Comparison of ENCODE assay signal across 9 mouse cellular contexts in the genomic region with DNA sequence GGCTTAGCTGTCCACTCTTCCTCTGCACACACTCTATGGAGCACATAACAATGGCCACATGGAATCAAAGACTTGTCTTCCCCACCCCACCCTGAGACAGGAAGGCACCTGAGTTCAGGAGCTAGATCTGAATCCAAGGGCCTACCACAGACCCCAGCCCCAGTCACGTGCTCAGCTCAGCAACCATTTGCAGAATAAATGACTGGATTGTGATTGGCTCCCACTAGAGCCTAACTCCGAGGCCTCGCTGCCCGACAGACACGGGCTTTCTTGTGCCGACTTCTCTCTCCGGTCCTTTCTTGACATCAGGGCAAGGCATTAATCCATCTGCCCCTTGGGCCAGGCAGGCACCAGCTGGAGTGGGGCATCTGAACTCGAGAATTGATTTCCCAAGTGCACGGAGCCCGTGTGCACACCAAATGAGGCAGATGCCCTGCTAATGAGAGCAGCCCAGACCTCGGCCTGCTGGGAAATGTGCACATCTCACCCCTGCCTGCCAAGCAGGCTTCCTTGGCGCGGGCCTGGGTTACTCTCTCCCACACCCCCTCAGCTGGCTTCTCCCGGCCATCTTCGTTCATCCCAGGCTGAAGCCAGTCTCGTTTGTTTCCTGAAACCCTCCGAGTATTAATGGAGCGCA.
DNase-seq lines count a peak whose midpoint lies in the region; ATAC-seq lines count a peak whose summit lies in the region.
"Had no signal": no experiment of that assay in that cellular context is flagged by ENCODE, and none has a peak within 500 bp of the region (broad histone marks: within the 10 kb centered on the region; RNA-seq: fewer than 3 reads in every experiment).

No protein-coding gene starts in this region.

- intact Hi-C loops in left cerebral cortex, postnatal 4 days (cut with DNase I) = no loop called here
- intact Hi-C loops in left cerebral cortex, postnatal 14 days (cut with DNase I) = no loop called here

- H3K4me1 ChIP-seq in forebrain, embryonic 16.5 days (replicated peaks; ENCODE audit: control insufficient read depth, insufficient read depth, low read length) = peaks cover 9% of the 10 kb centered on the region
- H3K4me1 ChIP-seq in midbrain, embryonic 10.5 days = peaks cover 21% of the 10 kb centered on the region

- H3K9me3 ChIP-seq in forebrain, embryonic 16.5 days (ENCODE audit: control insufficient read depth, low read length) = no peaks in the 10 kb centered on the region
- H3K9me3 ChIP-seq in midbrain, embryonic 10.5 days (replicated peaks) = 0 out of 2 replicates have a peak, but pooled peaks cover 6% of the 10 kb centered on the region

- ATAC-seq in forebrain, embryonic 16.5 days = peak; percentile 88

- H3K36me3 ChIP-seq in forebrain, embryonic 16.5 days (ENCODE audit: control insufficient read depth, insufficient read depth) = no peaks in the 10 kb centered on the region
- no peaks in the 10 kb centered on the region for H3K36me3 ChIP-seq in midbrain, embryonic 10.5 days
- H3K36me3 ChIP-seq: G1E had no signal

- DNase-seq in left cerebral cortex, postnatal 4 days = peak; percentile 84
- DNase-seq in left cerebral cortex, postnatal 14 days (ENCODE audit: low spot score in 2 of 2) = no peak
- DNase-seq in midbrain, embryonic 10.5 days (ENCODE audit: low spot score) = peak; percentile 34
- DNase-seq in ovary, adult 18-20 months (ENCODE audit: low spot score) = no peak
- no peak for DNase-seq in MN1 (ENCODE audit: low spot score)
- DNase-seq in heart, adult 9 months (ENCODE audit: low spot score in 2 of 2) = no peak
- DNase-seq: right cerebral cortex, postnatal 25 days had no signal

- H3K9ac ChIP-seq in forebrain, embryonic 16.5 days (replicated peaks; ENCODE audit: low read depth, low read length) = 0 out of 2 replicates have a peak overlapping the region, but pooled peaks have one; percentile 1

- no peak overlapping the region for H3K4me3 ChIP-seq in forebrain, embryonic 16.5 days (replicated peaks; ENCODE audit: low read length)
- H3K4me3 ChIP-seq in midbrain, embryonic 10.5 days = no peak overlapping the region

- no peaks in the 10 kb centered on the region for H3K27me3 ChIP-seq in forebrain, embryonic 16.5 days (replicated peaks; ENCODE audit: control insufficient read depth, insufficient read depth, low read length)
- H3K27me3 ChIP-seq in midbrain, embryonic 10.5 days (ENCODE audit: low read depth, poor library complexity, severe bottlenecking) = no peaks in the 10 kb centered on the region

- H3K27ac ChIP-seq in forebrain, embryonic 16.5 days (ENCODE audit: low read length) = peak overlapping the region; percentile 52; the same call in 1 of the 2 replicates
- peak overlapping the region; percentile 71 for H3K27ac ChIP-seq in midbrain, embryonic 10.5 days (replicated peaks)

- 47% methylated on average over 18 of the region's 18 CpGs for WGBS in forebrain, embryonic 16.5 days
- 79% methylated on average over 18 of the region's 18 CpGs for WGBS in midbrain, embryonic 10.5 days

- H3K4me2 ChIP-seq in forebrain, embryonic 16.5 days (ENCODE audit: low read length) = no peak overlapping the region

Comparison
In these comparisons a context has a peak if more than half of its experiments do, and no peak if none do; other contexts are left out.
1. DNase-seq: peak in left cerebral cortex, postnatal 4 days (single experiment) and midbrain, embryonic 10.5 days (single experiment); none in left cerebral cortex, postnatal 14 days (0 of 2), ovary, adult 18-20 months (single experiment), MN1 (single experiment) and heart, adult 9 months (0 of 2).